Mouse (Mus musculus): ENCODE measurements at regions not wholly inside any gene's neighbourhood (a gene's known extent, or its start where the extent isn't known, plus 50 kb on each side); places are given as distances from the start of the nearest gene placed in this dataset.

DNA sequence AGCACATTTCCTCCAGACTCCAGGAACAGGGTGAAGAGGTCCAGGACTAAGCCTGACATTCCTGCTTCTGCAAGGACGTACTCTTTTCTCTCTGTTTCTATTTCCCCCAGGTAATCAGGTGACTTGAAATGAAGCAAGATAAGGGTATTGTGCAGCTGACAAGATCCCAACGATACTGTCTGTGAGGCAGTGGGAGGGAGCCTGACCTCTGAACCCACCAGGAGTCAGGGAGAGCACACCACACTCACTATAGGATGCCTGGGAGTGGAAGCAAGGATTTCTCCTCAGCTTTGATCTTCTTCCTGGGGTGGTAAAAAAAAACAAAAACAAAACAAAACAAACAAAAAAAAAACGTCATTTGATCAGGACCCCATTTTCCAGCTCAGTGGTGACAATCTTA lies 141.1 kb upstream of the A230072I06Rik start:
- DNase-seq (ENCODE audit: low spot score), result no peak

DNA sequence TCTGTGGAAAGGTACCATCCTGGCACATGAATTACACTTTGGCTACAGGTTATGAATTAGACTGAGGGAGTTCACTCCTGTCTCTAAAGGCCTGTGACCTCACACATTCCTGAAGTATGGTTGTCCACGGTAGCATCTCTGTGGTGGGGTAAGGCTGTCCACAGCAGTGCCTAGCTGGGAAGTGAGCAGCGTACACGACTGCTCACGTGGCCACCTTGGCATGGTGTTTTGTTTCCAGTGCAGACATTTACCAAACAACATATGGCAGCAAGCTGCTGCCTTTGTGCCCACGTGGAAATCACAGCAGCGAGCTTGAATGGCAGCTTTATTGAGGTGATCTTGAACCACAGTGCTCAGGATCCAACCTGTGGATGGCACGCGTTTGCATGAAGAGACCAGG lies 140.7 kb upstream of the A230072I06Rik start:
- no peak for DNase-seq (ENCODE audit: low spot score)

DNA sequence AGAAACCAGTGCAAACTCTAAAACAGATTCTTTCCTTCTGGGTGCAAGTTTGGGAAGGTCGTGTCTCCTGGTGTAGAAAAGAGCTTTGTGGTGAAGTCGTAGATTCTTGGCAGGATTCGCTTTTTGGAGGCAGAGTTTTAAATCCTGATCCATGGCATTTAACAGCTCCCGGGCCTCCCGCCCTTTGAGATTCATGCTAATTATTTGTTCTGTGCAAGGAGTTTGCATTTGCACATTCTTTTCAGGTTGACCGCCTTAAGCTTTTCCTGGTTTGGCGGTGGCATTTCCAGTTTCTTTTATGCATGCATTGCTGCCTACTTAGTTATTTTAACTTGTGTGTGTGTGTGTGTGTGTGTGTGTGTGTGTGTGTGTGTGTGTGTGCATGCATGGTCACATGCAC lies 126.9 kb upstream of the A230072I06Rik start:
- no peak for DNase-seq (ENCODE audit: low spot score)

DNA sequence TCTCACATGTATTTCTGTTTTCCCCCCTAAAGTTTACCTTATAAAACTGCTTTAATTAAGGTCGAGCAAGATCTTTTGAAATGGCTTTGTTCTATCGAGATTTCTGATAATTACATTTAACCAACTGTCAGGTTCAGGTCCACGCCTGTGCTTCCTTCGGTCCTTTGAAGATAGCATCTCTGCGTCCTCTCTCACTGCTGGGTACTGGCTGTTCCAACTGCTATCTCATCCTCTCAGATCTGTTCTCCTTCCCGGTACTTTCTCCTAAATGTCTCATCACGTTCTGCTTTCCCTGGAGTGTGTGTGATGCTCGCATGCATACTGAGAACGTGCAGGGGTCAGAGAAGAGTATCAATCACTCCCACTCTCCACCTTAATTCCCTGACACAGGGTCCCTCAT lies 125.8 kb upstream of the A230072I06Rik start:
- DNase-seq (ENCODE audit: low spot score), result no peak

GRCm38 (mm10) chr8:12156893-12157292 lies 121.7 kb upstream of the A230072I06Rik start:
- DNase-seq (ENCODE audit: low spot score), result no peak

GRCm38 (mm10) chr8:12158188-12158587 lies 120.4 kb upstream of the A230072I06Rik start:
- DNase-seq (ENCODE audit: low spot score), result no peak

- DNase-seq (ENCODE audit: low spot score), result peak; percentile 41
Observed at GRCm38 (mm10) chr8:12162921-12163705, 115.5 kb upstream of the A230072I06Rik start.

DNA sequence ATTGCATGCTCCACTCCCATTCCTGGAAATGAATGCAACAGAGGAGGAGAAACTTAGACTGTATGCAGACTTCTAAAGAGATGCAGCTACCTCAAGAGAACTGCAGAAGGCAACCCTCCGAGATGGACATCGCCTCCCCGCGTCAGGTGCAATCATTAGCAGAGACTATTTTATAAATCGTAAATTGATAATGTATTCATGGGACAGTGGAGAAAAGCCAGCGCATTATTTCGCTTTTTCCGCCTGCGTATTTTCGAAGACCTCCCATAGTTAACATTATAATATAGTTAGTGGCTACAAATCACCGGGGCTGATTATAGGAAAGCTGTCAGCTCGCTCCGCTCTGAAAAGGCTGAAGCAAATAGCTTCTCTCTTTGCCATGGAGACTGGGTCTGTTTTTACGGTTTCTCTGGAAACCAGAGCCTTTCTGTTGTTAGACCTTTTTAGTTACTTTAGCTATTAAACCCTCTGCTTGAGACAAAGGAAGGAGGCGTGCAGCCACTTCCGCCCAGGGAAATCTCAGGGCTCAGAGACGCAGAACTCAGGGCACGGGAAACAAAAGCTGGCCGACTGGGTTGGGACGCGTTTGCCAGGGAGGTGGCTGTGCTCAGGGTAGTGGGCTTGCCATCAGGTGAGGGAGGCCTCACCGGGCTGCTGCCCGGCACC lies 113.0 kb upstream of the A230072I06Rik start:
- peak; percentile 48 for DNase-seq (ENCODE audit: low spot score)

- DNase-seq (ENCODE audit: low spot score), result no peak
Observed at GRCm38 (mm10) chr8:12171788-12172187, 106.8 kb upstream of the A230072I06Rik start.

DNA sequence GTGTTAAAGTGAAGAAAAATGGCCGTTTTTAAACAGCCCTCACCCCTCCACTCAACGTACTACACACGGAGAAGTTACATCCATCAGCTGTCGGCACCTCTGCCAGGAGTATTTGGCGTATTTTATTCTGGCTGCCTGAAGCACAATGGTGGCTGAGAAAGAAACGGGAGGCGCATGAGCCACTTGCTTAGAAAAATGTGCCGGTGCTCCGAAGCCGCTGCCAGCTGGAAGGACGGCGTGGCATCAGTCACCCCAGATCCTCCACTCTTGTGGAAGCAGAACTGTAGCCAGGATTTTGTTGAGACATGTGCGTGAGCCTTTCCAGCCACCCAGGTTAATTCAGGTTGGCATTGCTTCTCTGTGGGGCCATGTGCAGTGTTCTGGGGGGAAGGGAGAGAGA lies 103.1 kb upstream of the A230072I06Rik start:
- DNase-seq (ENCODE audit: low spot score), result no peak

- DNase-seq (ENCODE audit: low spot score), result no peak
Observed at GRCm38 (mm10) chr8:12184666-12185065, 94.0 kb upstream of the A230072I06Rik start.

DNA sequence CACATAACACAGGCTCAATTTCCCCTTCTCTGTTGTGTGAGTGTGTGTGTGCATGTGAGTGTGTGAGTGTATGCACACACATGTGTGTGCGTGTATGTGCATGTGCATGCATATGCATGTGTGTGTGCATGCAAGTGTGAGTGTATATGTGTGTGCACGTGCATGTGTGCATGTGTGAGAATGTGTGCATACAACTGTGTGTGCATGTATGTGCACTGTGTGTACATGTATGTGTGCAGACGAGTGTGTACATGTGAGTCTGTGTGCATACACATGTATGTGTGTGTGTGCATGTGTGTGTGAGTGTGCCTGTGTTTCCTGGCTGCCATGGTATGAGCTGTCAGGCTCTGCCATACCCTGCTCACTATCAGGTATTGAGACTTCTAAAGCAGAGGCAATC lies 91.3 kb upstream of the A230072I06Rik start:
- DNase-seq (ENCODE audit: low spot score), result no peak

DNA sequence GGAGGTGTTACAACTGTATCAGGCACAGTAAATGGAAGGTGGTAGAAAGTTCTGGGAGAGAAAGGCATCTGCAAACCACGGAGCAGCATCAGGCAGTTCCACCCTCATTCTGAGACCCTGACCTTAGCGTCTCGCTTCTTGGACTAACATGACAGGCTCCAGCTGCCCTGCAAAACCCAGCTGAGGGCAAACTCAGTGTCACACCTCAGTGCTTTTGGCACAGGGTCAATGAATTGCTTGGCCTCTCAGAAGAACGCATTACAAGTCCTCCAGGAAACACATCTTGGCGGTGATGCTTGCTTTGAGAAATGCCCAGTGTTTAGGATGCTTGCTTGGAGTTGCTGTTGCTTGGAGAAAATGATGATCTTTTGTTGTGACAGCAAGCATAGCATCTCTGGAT lies 90.2 kb upstream of the A230072I06Rik start:
- no peak for DNase-seq (ENCODE audit: low spot score)

DNA sequence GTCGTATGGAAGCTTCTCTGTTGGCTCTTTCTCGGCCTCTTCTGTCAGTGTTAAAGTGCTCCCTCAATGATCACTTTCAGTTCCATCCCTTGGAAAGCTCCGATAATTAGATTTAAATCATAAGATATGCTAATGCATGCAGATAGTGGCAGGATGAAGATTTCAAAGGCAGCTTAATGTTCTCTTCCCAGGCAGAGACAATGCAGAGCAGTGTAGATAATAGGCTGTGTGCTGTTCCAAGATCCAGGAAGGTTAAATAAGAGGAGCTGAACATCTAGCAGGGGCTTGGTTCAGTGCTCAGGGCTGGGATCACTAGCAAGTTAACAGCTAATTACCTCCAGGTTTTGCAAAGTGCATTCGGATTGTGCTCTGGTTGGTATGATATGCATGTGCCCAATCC lies 89.7 kb upstream of the A230072I06Rik start:
- no peak for DNase-seq (ENCODE audit: low spot score)

DNA sequence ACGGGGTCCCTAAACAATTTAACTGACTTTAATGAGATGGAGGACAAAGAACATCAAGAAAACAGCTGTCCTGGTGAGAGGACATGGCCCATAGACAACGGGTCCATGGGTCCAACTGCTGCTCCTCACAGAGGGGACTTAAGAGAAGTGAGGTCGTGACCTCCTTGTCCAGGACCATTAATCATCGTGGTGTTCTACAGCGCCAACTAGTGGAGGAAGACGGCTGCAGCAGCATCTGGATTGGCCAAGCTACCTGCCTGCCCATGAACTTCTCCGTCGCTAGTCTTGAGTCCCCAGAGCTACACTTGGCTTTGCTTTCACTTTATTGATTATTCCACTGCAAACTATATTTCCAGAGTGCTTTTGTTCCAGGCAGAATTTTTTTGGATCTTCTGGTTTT lies 86.6 kb upstream of the A230072I06Rik start:
- DNase-seq (ENCODE audit: low spot score), result peak; percentile 81

DNA sequence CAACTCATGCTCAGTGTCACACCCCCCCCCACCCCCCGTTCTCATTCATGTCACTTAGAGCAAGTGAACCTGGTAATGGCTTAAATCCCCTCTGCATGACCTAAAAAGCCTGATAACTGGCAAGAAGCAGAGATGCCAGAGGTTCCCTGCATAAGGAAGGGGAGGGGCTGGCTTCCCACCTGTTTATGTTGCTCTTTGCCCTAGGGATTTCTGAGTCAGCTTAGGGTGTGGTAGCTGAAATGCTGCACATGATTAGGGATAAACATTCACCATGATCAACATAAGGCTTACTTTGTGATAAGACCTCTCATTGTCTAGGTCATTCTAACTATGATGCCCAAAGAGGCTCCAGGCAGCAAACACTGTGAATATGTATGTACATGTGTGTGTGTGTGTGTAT lies 72.7 kb upstream of the A230072I06Rik start:
- no peak for DNase-seq (ENCODE audit: low spot score)

GRCm38 (mm10) chr8:12207412-12207811 lies 71.2 kb upstream of the A230072I06Rik start:
- DNase-seq (ENCODE audit: low spot score), result no peak

DNA sequence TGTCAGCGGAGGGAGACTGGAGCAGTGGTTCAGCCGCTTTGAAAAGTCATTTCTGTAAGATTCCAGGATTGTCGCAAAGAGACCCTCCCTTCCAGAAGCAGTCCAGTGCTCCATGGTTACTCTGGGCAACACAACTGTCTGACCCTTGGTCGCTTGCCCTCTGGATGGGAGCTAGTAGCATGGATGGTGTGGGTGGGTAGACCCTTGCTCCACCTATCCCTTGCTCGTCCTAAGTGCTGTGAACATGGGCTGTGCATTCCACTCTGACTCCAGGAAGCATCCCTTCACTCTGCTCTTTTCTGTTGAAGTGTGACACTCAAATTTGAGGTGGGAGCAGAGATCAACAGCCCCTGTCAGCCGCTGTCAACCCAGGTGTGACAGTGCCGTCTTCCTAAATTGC lies 64.8 kb upstream of the A230072I06Rik start:
- no peak for DNase-seq (ENCODE audit: low spot score)

GRCm38 (mm10) chr8:12214205-12215019 lies 64.2 kb upstream of the A230072I06Rik start:
- no peak for DNase-seq (ENCODE audit: low spot score)

- no peak for DNase-seq (ENCODE audit: low spot score)
Observed at GRCm38 (mm10) chr8:12221506-12221905, 57.1 kb upstream of the A230072I06Rik start.

GRCm38 (mm10) chr8:12223376-12223775 lies 55.2 kb upstream of the A230072I06Rik start:
- no peak for DNase-seq (ENCODE audit: low spot score)

Data from embryo, embryonic 10 days (tissue).